In genomic region chr2:180893537-180894028, GRCm38 (mm10) we compare ENCODE assay signal across 10 mouse cellular contexts. TPM values are rescaled to one million over a fixed set of nuclear protein-coding genes. Genes with fewer than 3 reads are reported as not detected.
DNase-seq lines count a peak whose midpoint lies in the region; ATAC-seq and TF ChIP-seq lines count a peak whose summit lies in the region.
"Had no signal": no experiment of that assay in that cellular context is flagged by ENCODE, and none has a peak within 500 bp of the region (broad histone marks: within the 10 kb centered on the region; RNA-seq: fewer than 3 reads in every experiment).

No protein-coding gene starts in this region.

- H3K36me3 ChIP-seq in heart, embryonic 12.5 days, result no peaks in the 10 kb centered on the region
- no peaks in the 10 kb centered on the region for H3K36me3 ChIP-seq in ES-E14 (ENCODE audit: control insufficient read depth, insufficient read depth, low read length, poor library complexity, severe bottlenecking)
- H3K36me3 ChIP-seq in embryonic facial prominence, embryonic 11.5 days (replicated peaks; ENCODE audit: control insufficient read depth, insufficient read depth, low read depth, low read length), result no peaks in the 10 kb centered on the region
- peaks cover 10% of the 10 kb centered on the region for H3K36me3 ChIP-seq in midbrain, embryonic 13.5 days
- H3K36me3 ChIP-seq: G1E had no signal

- ATAC-seq in heart, embryonic 12.5 days (ENCODE audit: insufficient number of reproducible peaks, low FRiP score), result no peak
- ATAC-seq in embryonic facial prominence, embryonic 11.5 days (replicated peaks; ENCODE audit: insufficient number of reproducible peaks, low FRiP score, low TSS enrichment, low read depth), result no peak; the same call in 1 of the 2 replicates
- ATAC-seq in midbrain, embryonic 13.5 days, result peak; percentile 26

- H3K27me3 ChIP-seq in heart, embryonic 12.5 days (replicated peaks), result peaks cover 100% of the 10 kb centered on the region
- peaks cover 58% of the 10 kb centered on the region for H3K27me3 ChIP-seq in embryonic facial prominence, embryonic 11.5 days (ENCODE audit: control insufficient read depth, insufficient read depth, low read length)
- no peaks in the 10 kb centered on the region for H3K27me3 ChIP-seq in midbrain, embryonic 13.5 days

- in situ Hi-C loops in ES-E14 (cut with MboI; ENCODE audit: low sequenced_read_pairs in 2 of 2, unreplicated experiment in 2 of 2), result loop anchor here (10.0 kb wide), 1 partner anchor 89 kb away; no protein-coding TSS in a partner anchor

- no peak overlapping the region for H3K27ac ChIP-seq in heart, embryonic 12.5 days (ENCODE audit: poor library complexity, severe bottlenecking)
- no peak overlapping the region for H3K27ac ChIP-seq in ES-E14 (ENCODE audit: insufficient read depth, low read depth, low read length, poor library complexity, severe bottlenecking)
- peak overlapping the region; percentile 73 for H3K27ac ChIP-seq in embryonic facial prominence, embryonic 11.5 days (replicated peaks; ENCODE audit: low read depth, low read length)
- peak overlapping the region; percentile 99 for H3K27ac ChIP-seq in layer of hippocampus, adult 2 months
- H3K27ac ChIP-seq in midbrain, embryonic 13.5 days, result peak overlapping the region; percentile 100

- peak overlapping the region; percentile 78 for H3K4me2 ChIP-seq in heart, embryonic 12.5 days
- peak overlapping the region; percentile 78 for H3K4me2 ChIP-seq in embryonic facial prominence, embryonic 11.5 days (ENCODE audit: low read depth, low read length)
- H3K4me2 ChIP-seq in midbrain, embryonic 13.5 days (replicated peaks), result peak overlapping the region; percentile 75

- 0 out of 2 replicates have a peak overlapping the region, but pooled peaks have one; percentile 1 for H3K9ac ChIP-seq in heart, embryonic 12.5 days
- H3K9ac ChIP-seq in ES-E14 (ENCODE audit: insufficient read depth, low read depth, low read length, poor library complexity, severe bottlenecking), result peak overlapping the region; percentile 60
- H3K9ac ChIP-seq in embryonic facial prominence, embryonic 11.5 days (replicated peaks; ENCODE audit: low read length), result peak overlapping the region; percentile 59
- peak overlapping the region; percentile 100 for H3K9ac ChIP-seq in midbrain, embryonic 13.5 days (replicated peaks)

- no peaks in the 10 kb centered on the region for H3K9me3 ChIP-seq in heart, embryonic 12.5 days (replicated peaks)
- no peaks in the 10 kb centered on the region for H3K9me3 ChIP-seq in ES-E14 (ENCODE audit: control insufficient read depth, insufficient read depth, low read depth, low read length)
- no peaks in the 10 kb centered on the region for H3K9me3 ChIP-seq in embryonic facial prominence, embryonic 11.5 days (replicated peaks; ENCODE audit: control insufficient read depth, low read length)
- H3K9me3 ChIP-seq in midbrain, embryonic 13.5 days, result no peaks in the 10 kb centered on the region

- peak overlapping the region; percentile 51 for H3K4me3 ChIP-seq in heart, embryonic 12.5 days
- H3K4me3 ChIP-seq in ES-E14 (ENCODE audit: insufficient read depth in 1 of 2, low read depth in 1 of 2, low read length in 2 of 2, poor library complexity in 1 of 2, severe bottlenecking in 1 of 2), result peak overlapping the region; percentile 68 to 77
- peak overlapping the region; percentile 48 for H3K4me3 ChIP-seq in embryonic facial prominence, embryonic 11.5 days (ENCODE audit: low read depth, low read length)
- peak overlapping the region; percentile 81 for H3K4me3 ChIP-seq in layer of hippocampus, adult 2 months
- H3K4me3 ChIP-seq in midbrain, embryonic 13.5 days (replicated peaks), result peak overlapping the region; percentile 98

- no peak for TF ChIP-seq CTCF in layer of hippocampus, adult 2 months (conservative IDR thresholded peaks at IDR 0.05)

- no peak for DNase-seq in heart, adult 11 months
- DNase-seq in ES-E14 (ENCODE audit: low read depth, low spot score) (no peak), MN1 (ENCODE audit: low spot score) (no peak)
- DNase-seq in embryonic facial prominence, embryonic 11.5 days (ENCODE audit: low spot score), result no peak
- DNase-seq in layer of hippocampus, adult 2 months (ENCODE audit: low spot score in 2 of 2), result peak; percentile 32 to 68
- DNase-seq in thymus, postnatal 25 days, result no peak

- H3K4me1 ChIP-seq in heart, embryonic 12.5 days (replicated peaks), result peaks cover 30% of the 10 kb centered on the region
- H3K4me1 ChIP-seq in ES-E14 (ENCODE audit: control insufficient read depth in 2 of 2, insufficient read depth in 2 of 2, low read length in 2 of 2, poor library complexity in 1 of 2), result peaks cover 5 to 18% of the 10 kb centered on the region in 2 experiments; a peak in 3 of 4 replicates
- H3K4me1 ChIP-seq in embryonic facial prominence, embryonic 11.5 days (ENCODE audit: control insufficient read depth, insufficient read depth, low read length), result peaks cover 7% of the 10 kb centered on the region
- peaks cover 71% of the 10 kb centered on the region for H3K4me1 ChIP-seq in midbrain, embryonic 13.5 days (replicated peaks)

- WGBS in heart, embryonic 12.5 days, result under 1% methylated on average over 50 of the region's 50 CpGs
- WGBS in embryonic facial prominence, embryonic 11.5 days, result under 1% methylated on average over 49 of the region's 50 CpGs
- under 1% methylated on average over 48 of the region's 50 CpGs for WGBS in midbrain, embryonic 13.5 days

TF ChIP-seq in ES-E14, 5 proteins besides CTCF, POLR2A, EP300 and RAD21:
- TF ChIP-seq HCFC1 (IDR thresholded peaks at IDR 0.05; ENCODE audit: borderline replicate concordance, insufficient read depth, low read length), result no peak
- TF ChIP-seq MAFK (IDR thresholded peaks at IDR 0.05; ENCODE audit: insufficient read depth, low read depth, low read length), result no peak

RNA-seq across cellular contexts. Expression of gene Ythdf1, which starts 27.2 kb away (rescaled TPM):
- polyA plus RNA-seq in heart, embryonic 12.5 days (2016; fragmentation: Nextera tagmentation; extraction: Ambion mirVana), result 44.9 and 47.0 TPM in 2 replicates
- 53.8 and 58.4 TPM in 2 replicates for total RNA-seq in ES-E14 (2012; rRNA removed)
- 70.4 and 84.6 TPM in 2 replicates for polyA plus RNA-seq in embryonic facial prominence, embryonic 11.5 days (2014; fragmentation: Nextera tagmentation; extraction: Ambion mirVana)
- 10 to 100 TPM; 54.1 to 54.2 TPM for total RNA-seq in layer of hippocampus, adult 2 months (2021)
- polyA plus RNA-seq in midbrain, embryonic 13.5 days (2015; fragmentation: Nextera tagmentation; extraction: Ambion mirVana), result 37.7 and 47.2 TPM in 2 replicates

RNA-seq across cellular contexts. Expression of gene Birc7, which starts 35.2 kb away (rescaled TPM):
- 0.32 and 0.46 TPM in 2 replicates for polyA plus RNA-seq in heart, embryonic 12.5 days (2016; fragmentation: Nextera tagmentation; extraction: Ambion mirVana)
- total RNA-seq in ES-E14 (2012; rRNA removed), result 2.1 and 3.7 TPM in 2 replicates
- 0.18 TPM in 2 replicates for polyA plus RNA-seq in embryonic facial prominence, embryonic 11.5 days (2014; fragmentation: Nextera tagmentation; extraction: Ambion mirVana)
- not detected for total RNA-seq in layer of hippocampus, adult 2 months (2021)
- polyA plus RNA-seq in midbrain, embryonic 13.5 days (2015; fragmentation: Nextera tagmentation; extraction: Ambion mirVana), result 0.27 and 0.55 TPM in 2 replicates
- total RNA-seq: G1E; heart, postnatal 10 days had no signal
- polyA plus RNA-seq: G1E had no signal

Comparison
In these comparisons a context has a peak if more than half of its experiments do, and no peak if none do; other contexts are left out.
1. H3K27ac ChIP-seq: peak in embryonic facial prominence, embryonic 11.5 days (single experiment), layer of hippocampus, adult 2 months (single experiment) and midbrain, embryonic 13.5 days (single experiment); none in heart, embryonic 12.5 days (single experiment) and ES-E14 (single experiment).
2. H3K4me3 ChIP-seq: peak in every context shown above with its lines; median percentile 98 in midbrain, embryonic 13.5 days; 81 in layer of hippocampus, adult 2 months; 72 in ES-E14; 51 in heart, embryonic 12.5 days; 48 in embryonic facial prominence, embryonic 11.5 days.
3. H3K9ac ChIP-seq: peak in every context shown above with its lines; median percentile 100 in midbrain, embryonic 13.5 days; 60 in ES-E14; 59 in embryonic facial prominence, embryonic 11.5 days; 1 in heart, embryonic 12.5 days.
4. DNase-seq: peak in layer of hippocampus, adult 2 months (2 of 2); none in heart, adult 11 months (single experiment), ES-E14 (single experiment), embryonic facial prominence, embryonic 11.5 days (single experiment), MN1 (single experiment) and thymus, postnatal 25 days (single experiment).
5. Peak in every context shown above with its lines, with median percentiles within 50 percentile points of each other: H3K4me2 ChIP-seq.